Mouse (Mus musculus) lung, postnatal 4 days (tissue): ENCODE data around the gene Hand2.

Source experiments
- DNase-seq, 2 experiments: peaks; one replicate each; pipeline ENCODE4 v3.0.0; 2021

The Hand2 gene

DNA sequence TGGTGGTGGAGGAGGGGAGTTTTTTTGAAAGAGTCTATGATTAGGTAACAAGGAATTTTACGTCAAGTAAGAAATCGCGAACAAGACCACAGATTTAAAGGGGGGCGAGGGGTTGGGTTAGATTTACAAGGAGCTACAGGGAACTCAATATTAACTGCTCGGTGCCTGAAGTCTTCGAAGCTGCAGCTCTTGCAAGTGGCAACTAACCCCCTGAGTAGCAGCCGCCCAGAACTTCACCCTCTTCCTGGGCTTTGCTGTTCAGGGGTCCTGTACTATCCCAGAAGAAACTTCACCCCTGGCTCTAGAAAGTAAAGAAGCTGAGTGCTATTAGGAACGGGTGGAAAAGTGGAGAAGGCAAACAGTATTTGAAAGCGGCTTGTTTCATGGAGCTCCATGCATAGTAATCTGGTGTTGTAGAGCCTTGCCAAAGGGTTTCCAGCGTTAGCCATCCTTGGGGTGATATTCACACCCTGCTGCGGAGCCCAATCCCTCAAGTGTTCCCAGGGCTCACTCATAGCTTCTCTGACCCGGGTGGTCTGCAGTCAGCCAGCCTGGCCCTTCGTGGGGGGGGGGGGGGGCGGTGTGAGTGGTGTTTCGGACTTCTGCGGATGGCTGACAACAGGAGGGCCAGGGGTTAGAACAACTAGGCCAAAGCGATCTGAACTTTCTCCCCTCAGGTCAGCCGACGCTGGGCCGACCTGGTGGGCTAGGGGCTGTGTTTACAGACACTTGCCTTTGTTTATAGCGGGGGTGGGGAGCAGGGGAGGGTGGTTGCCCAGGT lies 4.5 kb downstream of the Hand2 start:
- no peak for DNase-seq

DNA sequence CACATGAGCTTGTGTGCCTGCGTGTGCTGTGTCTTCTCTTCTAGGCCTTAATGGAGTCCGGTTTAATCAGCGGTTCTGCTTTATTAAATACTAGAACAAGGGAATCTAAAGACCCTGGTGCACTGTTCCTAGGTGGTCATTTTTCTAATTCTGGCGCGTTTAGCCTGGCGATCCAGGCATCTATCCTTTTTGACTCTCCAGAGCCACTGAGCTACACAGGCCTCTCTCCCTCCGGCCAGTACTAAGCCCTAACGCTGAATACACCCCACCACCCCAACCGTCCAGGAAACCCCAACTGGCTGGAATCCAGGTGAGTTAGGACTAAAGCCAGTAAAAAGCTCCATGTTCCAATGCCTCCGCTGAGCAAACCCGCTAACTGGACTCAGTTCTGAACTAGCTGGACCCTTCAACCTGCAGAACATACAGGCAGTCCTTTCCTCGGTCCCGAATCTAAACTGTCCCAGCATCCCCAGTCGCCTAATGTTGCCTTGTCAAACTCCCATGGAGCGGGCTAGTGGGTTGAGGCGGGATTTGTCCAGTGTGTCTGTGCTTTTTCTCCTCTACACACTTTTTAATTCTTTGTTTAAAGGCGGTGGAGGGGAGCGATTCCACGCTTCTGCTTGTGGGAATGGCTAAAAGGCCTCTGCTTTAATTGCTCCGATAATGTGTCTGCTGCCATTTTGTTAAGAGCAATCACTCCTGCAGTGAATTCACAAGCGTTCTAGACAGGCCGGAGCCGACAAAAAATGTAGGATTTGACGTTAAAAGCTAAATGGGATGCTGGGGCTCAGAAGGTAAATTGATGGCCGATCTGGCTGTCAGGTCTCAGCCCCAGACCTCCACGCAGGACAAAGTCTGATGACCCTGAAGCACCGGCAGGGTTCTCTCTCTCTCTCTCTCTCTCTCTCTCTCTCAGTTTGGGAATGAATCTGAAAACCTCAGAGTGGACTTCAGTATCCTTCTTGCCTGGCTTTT lies 5.6 kb downstream of the Hand2 start:
- DNase-seq: no peak

DNA sequence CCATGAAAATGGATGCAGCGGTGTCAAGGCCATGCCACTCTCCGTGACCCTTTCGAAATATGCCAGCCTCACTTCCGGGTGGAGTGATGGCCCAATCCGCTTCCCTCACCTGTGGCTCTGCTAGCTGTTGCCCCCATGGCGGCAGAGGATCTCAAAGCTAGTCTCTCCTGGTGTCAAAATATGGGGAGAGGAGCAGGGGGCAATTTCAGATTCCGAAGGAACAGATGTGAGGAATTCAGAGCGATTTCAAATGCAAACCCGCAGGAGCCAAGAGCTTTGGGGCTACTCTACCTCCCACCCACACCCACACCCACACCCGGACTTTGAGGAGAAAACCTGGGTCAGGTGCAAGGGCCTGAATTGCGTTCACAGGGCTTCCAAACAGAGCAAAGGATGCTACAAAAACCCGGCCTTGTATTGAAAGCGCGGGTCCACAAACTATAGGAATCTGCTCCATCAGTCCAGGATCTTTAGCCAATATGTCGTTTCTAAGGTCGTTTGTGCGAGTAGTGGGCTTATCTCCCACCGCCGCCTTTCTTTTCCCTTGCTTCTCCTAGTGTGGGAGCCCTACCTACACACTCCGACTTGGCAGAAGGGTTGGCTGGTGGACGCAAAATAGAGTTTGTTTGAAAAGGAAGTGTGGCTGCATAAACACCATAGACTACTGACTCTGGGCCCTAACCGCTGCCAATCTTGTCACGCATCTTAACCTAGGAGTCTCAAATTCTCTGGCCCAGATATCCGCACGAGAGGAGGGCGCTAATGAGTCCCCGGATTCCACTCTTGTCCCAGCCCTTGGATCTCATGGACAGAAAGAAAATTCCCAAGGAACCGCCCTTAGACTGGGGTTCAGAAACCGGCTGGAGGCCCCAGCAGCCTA lies 6.7 kb downstream of the Hand2 start:
- DNase-seq: no peak

DNA sequence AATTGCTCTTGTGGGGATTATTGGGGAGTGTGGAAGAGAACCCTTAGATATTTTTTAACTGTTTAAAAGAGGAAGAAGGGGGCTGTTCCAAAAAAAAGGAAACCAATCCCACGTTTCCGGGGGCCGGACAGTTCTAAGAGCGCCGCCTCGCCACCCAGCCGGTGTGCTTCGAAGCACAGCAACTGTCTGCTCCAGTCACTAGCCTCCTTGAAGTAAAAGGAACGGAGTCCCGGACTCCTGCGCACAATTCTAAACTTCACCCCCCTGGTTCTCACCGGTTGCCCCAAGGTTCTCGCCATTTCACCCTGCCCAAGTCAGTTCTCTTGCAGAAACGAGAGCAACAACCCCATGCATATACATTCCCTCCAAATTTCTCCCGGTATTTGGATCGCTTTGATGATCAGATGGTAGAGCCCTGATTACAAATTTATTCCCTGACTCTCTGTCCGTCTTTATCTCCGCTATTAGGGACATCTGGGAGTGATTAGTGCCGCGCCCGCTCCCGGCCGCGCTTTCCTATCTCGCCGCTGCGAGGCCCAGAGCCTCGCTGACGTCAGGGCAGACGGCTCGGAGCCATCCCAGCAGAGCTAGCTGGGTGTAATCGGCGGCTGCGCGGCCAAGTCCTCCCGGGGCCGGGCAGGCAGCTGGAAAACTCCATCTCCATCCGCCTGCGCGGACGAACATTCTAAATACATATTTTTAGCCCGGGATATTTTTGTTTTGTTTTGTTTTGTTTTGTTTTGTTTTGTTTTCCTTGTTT lies 7.6 kb downstream of the Hand2 start:
- DNase-seq: peak; percentile 64 to 76

DNA sequence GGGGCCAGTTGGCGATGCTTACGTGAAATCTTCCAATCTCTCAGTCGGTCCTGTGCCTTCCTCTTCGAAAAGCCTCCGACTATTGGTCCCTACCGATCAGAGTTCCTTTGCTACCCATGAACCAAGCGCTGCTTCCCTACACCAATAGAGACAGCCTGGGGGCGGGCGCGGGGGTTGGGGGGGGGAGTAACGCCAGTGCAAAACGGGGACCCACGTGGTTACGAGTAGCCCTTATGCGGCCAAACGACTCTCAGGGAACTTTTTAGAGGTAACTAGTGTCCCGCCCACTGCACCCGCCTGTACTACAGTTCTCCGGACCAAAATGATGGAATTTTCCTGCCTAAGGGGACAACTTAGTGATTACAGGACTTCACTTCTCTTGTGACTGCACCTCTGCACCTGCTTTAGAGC lies 8.2 kb downstream of the Hand2 start:
- DNase-seq: no peak

DNA sequence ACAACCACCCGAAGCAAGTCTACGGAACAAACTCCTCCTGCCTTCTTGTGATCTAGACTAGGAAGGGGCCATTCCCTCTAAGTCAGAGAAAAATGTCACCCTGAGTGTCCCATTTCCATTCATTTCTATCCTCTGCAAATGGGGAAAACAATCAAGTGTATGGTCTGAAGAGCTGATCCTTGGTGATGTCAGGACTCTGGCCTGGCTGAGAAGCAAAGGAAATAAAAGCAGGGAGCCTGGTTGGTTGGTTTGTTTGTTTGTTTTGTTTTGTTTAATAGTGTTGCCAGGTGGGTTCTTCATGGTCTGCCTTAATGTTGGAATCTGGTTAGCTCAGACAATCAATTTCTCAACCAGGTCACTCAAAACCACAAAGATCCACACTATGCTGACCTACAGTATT lies 9.3 kb downstream of the Hand2 start:
- no peak for DNase-seq

DNA sequence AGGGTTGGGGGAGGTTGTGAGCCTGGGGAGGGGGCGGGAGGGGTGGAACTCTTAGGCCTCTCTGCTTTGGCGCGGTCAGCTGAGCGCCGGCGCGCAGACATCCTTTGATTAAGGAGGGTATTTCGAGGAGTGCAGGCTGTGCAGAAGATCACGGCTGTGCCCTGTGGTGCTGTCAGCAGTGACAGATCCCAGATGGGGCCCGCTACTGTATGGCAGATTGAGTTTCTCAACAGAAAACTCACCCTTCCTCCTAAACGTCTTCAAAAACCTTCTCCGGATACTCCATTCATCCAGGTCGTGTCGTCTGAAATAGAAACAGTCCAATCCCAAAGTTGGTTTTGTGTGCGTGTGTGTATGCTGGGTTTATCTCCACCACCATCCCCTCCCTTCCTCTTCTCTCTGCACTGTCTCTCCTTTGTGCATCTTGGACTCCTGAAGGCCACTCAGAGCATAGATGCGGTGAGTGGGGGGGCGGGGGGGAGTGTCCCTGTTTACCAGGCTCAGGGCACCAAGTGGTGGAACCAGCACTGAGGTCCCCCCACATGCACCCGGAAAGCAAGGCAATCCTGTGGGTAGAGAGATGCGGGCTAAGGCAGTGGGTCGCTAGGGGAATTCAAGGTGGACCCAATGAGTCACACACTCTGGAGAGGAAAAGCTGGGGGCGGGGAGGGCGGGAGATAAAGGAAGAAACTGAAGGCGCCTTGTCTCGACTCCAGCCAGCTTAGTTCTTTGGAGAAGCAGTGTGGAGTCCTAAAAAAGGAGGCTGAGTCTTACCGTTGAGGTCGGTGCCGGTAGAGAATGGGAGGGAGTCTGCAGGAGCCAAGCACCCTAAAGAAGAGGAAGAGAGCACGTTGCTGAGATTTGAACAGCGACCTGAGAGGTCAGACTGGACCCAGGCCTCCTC lies 11.2 kb downstream of the Hand2 start:
- DNase-seq: no peak

DNA sequence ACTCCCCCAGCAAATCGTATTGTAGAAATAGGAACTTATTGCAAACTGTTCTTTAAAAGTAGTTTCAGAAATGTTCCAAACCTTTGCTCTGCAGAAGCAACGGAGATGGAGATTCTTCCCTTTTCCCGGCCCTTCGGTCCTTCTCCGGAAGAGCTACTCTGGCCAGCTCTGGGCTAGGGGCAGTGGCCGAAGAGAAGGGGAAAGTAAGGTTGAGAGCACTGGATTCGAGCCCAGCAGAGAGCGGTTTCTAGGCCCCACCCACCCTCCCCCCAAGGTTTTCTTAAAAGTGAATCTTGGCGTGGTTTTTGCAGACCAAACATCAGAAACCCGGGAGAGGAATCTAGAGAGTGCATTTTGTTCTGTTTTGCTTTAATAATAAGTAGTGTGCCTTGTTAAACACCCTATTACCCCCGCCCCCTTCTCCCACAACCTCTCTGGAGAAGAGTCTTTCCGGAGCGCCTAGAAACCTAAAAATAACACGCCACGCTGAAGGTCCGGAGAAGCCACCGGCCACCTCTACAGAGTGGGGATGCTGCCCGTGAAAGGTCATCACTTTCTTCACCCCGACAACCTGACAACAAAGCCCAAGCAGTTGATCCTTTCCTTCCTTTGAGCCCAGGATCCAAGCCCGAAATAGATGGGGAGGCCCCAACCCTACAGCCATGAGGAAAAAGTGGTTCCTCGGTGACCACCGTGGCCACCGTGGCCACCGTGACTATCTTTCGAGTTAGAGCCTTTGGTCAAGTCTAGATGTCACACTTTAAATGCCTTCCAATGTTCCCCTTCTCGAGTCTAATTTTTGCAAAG lies 12.1 kb downstream of the Hand2 start:
- no peak for DNase-seq

DNA sequence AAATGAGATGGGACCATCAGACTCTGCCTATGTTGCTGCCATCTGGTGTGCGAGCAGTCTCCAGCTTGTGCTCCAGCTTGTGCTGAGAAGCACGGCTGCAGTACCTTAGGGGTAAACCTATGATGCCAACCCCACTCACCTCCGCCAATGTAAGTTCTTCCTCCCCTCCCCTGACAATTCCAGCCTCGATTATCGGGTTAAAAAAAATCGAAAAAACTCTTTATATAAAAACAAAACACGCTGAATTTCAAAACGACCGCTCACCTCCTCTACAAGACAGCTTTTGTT lies 12.6 kb downstream of the Hand2 start:
- no peak for DNase-seq

DNA sequence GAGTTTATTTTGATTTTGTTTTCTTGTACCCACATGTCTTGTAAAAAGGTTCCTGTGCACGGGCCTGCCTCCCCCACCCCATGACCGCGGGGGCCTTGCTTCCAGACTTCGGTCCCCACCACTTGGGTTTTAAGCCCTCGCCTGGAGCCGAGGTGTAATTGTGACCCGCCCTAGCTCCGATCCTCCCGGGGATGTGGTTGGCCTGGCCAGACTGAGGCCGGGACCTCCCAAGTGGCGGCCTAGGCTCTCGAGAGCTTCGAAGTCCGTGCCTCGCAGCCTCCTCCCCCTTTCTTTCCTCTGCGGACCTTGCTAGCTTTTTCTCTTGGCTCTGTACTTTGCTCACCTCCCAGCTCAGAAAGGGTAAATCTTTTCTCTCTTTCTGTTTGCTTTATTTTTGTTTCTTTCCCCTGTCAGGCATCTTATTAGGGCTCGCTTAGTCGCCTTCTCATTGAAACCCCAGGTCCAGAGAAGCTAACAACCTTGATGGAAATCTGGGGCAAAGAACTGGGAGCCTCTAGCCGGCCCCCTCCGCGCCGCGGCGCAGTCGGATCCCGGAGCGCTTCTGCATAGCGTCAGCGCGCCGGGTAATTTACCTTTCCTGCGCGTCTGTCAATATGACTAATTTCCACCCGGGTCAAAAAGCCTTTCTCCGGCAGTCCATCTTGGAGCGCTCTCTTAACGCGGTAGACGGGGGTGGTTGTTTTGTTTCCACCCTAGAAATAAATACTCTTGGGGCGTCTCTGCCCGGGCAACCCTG lies 13.2 kb downstream of the Hand2 start:
- DNase-seq: no peak

DNA sequence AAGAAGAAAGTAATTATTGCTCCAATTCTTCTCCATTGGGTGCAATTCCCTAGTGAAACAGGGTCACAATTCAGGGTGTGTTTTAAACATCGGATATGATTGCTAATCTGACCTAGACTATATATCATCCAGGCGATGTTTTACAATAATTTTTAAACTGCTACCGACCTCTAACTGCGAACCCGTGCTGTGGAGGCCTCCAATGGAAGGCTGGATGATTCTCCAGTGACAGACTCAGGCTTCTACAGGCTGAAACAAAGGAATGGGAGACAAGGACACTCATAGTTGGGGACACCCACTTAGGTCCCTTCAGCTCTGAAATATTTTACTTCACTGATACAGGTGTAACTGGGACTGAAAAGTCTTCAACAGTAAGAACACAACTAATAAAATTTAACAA lies 13.9 kb downstream of the Hand2 start:
- DNase-seq: no peak

DNA sequence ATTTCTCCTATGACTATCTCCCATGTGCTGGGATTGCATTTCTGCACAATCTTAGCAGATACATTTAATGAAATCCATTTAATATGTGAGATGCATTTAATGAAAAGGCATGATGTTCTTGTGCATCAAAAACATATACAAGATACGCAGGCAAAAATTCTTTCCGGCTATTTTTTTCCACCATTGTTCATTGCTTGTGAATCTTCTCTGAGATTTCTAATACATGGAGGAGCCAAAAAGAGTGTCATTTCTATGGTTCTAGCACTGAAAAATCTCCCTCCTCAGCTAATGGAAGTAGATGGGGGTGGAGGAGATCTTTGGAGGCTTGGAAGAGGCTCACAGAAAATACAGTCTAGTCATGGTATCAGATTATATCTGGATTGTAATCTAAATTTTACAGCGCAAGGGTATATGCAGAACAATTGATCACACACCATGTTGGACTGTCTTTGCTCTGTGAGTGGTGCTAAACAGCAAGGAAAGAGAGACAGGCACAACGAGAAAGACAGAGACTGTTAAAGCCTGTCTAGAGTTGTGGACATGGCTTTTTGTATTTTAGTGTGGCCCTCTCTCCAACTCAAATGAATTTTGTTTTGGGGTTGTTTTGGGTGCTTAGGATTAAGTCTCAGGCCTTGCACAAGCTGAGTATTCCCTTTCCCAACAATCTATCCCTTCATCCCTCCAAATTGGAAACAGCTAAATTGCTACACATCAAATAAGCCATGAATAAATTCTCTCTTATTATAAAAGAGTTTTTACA lies 16.7 kb downstream of the Hand2 start:
- DNase-seq: no peak

DNA sequence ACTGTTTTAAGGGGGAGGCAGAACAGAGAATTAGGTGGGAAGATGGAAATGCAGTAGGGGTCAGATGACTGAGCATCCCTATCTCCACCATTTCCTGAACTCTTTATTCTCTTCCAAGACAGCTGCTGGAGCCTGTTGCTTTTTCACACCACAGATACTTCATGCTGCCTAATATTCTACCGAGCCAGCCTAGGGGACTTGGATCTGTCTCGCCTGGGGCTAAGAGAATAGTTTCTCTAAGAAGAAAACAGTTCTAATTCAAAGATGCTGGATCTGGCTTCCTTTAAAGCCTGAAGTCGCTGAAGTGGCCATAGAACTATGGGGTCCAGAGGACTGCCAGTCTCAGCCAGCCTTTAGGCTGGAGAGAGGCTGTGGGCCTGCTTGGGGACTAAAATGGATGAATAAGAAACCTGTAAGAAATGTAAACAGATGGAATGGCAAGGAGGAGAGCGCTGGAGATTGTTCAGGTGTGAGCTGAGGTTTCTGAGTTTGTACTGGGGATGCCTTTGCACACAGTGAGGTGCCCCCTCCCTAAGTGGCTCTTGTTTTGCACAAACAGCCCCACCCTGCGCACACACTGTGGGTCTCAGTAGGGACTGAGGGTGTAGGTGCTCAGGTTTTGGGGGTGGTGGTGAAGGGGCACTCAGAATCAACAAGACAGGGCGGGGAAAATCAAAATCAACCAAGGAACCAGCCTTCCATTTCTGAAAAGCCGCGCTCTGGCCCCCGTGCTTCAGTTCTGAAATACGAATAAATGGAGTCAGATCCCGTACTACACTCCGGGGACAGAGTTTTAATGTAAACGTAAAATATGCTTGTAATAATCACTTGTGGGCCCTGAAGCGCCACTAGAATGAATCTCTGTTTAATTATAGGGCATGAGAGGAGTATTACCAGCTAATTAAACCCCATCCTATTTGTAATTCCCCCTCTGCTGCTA lies 19.2 kb downstream of the Hand2 start:
- DNase-seq: no peak

DNA sequence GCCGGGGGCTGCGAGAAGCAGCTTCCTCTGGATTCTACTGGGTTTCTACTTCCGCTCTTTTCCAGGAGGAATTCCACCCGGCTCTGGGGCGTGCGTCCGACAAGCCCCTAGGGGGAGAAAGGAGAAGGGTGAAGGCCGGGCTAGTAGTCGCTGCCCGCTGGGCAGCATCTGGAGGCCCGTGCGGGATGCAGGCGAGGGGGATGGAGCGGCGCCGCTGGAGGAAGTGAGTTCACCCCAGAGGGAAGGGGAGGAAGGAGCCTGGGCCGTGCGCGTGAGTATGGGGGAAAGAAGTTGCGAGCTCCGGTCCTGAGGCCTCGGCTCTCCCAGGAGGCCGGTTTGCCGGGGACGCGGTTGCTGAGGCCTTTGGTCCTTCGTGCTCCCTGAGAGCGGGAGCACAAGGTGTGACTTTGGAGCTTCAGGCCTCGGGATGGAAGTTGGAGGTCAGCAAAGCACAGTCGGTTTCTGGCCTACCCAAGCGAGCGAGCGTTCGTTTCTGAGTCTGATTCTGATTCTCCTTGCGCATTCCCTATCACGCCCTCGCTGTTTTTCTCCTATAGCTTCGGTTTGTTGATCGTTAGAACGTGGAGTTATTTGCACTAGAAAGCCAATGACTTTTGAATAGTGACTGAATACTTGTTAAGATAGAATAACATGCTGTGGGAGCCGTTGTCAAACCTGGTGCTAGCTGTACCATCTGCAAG lies 20.2 kb downstream of the Hand2 start:
- DNase-seq: peak in 1 of 2 experiments; percentile 41

DNA sequence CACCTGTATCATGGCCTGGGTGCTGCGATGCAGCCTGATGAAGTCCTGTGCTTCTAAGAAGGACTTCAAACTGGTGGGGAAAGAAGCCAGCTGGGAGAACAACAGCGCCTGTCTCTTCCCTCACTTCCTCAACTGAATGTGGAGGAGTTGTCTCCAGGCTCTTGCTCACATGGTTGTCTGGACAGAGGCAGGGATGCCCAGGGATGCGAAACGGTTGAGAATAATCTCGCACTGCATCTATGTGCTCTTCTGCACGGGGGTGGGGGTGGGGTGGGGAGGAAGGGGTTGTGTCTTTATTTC lies 20.7 kb downstream of the Hand2 start:
- no peak for DNase-seq

DNA sequence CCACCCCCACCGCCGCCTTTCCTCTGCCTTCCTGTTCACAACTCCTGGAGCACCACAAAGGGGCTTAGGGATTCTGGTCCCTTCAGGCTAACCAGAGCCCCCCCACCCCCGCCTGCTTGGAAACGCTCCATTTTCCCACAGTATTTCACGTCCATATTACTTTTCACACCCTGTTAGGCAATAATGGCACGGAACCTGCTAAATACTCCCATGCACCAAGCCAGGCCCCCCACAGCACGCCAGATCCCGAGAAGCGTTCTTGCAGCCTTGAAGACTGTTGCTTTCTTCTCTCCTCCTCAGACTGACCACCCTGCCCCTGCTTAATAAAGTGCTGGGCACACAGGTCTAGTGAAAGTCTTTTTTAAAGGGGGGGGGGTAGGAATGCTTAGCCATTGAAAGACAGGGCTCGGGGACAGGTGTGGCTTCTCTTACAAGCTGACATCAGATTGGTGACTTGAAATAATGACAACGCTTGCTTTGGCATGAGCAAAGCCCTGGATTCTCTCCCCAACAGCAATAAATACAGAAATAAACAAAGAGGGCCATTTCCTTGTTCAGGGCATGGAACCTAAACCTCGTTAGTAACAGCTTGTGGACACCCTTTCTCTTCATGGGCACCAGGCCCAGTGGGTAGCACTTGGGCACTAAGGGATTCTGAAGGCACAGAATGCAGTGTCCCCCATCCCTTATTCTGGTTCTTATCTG lies 21.8 kb downstream of the Hand2 start:
- no peak for DNase-seq
